Mouse (Mus musculus): Measurements from ENCODE around the gene Hspg2. TPM values are rescaled to one million over a fixed set of nuclear protein-coding genes. Genes with fewer than 3 reads are reported as not detected.
A peak's percentile ranks its signal among the peaks of the same experiment; 100 is the strongest.

Gene Hspg2
- polyA plus RNA-seq, 1 experiment from 2014 or later: 50.0 TPM

DNA sequence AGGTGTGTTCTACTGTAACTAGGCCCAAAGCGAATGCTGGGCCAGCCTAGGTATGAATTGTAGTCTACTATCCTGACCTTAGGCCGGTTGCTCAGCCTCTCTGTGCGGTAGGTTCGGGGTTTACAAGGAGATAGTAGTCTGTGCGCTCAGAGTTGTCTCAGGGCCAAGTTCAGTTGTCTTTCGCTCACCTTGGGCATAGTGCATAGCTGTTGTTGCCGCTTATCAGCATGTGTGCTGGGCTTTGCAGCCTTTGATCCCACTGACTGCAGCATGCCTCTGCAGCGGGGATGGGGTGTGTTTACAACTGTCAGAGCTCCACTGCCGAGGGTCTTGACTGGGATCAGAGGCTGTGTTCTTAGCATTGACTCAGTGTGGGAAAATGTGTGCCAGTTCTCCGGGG lies 74.4 kb downstream of the Hspg2 start:
- Histone ChIP-seq H3K4me3 (no peak overlapping the region), H3K9ac (no peak overlapping the region), H3K9me3 (no peaks in the 10 kb centered on the region; the same call in 1 of the 2 replicates), H3K4me1 (no peaks in the 10 kb centered on the region), H3K27me3 (replicated peaks) (no peaks in the 10 kb centered on the region), H3K27ac (replicated peaks) (no peak overlapping the region), H3K36me3 (peaks cover 100% of the 10 kb centered on the region), H3K4me2 (no peak overlapping the region)
- no peak for ATAC-seq (ENCODE audit: extremely low read depth, insufficient number of reproducible peaks, low FRiP score, low TSS enrichment)
- 74% methylated on average over 10 of the region's 10 CpGs for WGBS

DNA sequence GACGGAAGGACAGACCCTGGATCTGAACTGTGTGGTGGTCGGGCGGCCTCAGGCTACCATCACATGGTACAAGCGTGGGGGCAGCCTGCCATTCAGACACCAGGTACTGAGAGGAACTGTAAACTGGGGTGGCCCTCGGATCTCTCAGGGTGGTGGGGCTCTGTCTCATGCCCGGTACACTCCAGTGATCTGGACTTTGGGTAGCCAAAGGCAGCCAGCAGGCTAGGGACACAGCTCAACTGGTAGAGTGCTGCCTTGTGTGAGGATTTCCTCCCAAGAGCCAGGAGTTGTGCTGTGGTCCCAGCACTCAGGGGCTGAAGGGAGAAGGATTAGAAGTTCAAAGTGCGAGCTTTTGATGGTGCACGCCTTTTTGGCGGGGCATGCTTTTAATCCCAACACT lies 77.0 kb downstream of the Hspg2 start:
- WGBS: 88% methylated on average over 9 of the region's 9 CpGs
- Histone ChIP-seq H3K27ac (replicated peaks) (no peak overlapping the region), H3K4me1 (no peaks in the 10 kb centered on the region), H3K9ac (no peak overlapping the region), H3K4me3 (no peak overlapping the region), H3K9me3 (no peaks in the 10 kb centered on the region; the same call in 1 of the 2 replicates), H3K27me3 (replicated peaks) (no peaks in the 10 kb centered on the region), H3K36me3 (peaks cover 100% of the 10 kb centered on the region), H3K4me2 (no peak overlapping the region)
- ATAC-seq (ENCODE audit: extremely low read depth, insufficient number of reproducible peaks, low FRiP score, low TSS enrichment): no peak

DNA sequence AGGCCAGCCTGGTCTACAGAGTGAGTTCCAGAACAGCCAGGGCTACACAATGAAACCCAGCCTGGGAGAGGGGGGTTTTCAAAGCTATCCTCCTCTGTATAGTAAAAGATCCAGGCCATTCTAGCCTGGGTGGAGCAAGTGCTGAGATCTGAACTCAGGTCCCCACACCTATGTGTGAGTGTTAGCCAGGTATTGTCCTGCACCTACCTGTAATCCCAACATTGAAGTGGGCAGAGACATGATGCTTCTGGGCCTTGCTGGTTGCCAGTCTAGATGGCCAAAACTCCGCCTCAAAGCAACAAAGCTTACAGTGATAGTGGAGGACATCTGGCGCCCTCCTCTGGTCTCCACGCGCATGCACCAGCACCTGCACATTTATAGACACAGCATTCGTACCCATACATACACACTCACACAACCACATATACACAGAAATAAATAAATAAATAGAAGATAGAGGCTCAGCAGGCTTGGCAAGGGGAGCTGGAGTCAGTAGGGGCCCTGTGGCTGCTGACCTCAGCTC lies 77.5 kb downstream of the Hspg2 start:
- Histone ChIP-seq H3K9me3 (no peaks in the 10 kb centered on the region; the same call in 1 of the 2 replicates), H3K4me1 (no peaks in the 10 kb centered on the region), H3K27ac (replicated peaks) (no peak overlapping the region), H3K4me3 (no peak overlapping the region), H3K27me3 (replicated peaks) (no peaks in the 10 kb centered on the region), H3K36me3 (peaks cover 100% of the 10 kb centered on the region), H3K9ac (no peak overlapping the region), H3K4me2 (no peak overlapping the region)
- no peak for ATAC-seq (ENCODE audit: extremely low read depth, insufficient number of reproducible peaks, low FRiP score, low TSS enrichment)
- WGBS: 85% methylated on average over 5 of the region's 5 CpGs

DNA sequence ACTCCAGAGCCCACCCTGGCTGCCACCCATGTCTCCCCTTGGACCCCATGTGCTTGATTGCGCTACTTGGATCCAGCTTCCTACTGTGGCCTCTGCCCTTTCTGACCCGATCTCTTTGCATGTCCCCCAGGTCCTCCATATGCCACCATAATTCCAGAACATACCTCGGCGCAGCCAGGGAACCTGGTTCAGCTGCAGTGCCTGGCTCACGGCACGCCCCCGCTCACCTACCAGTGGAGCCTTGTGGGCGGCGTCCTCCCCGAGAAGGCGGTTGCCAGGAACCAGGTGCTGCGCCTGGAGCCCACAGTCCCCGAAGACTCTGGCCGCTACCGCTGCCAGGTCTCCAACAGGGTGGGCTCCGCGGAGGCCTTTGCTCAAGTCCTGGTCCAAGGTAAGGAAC lies 84.9 kb downstream of the Hspg2 start:
- Histone ChIP-seq H3K4me3 (no peak overlapping the region), H3K4me2 (no peak overlapping the region), H3K9ac (no peak overlapping the region), H3K27ac (replicated peaks) (no peak overlapping the region), H3K4me1 (no peaks in the 10 kb centered on the region), H3K9me3 (no peaks in the 10 kb centered on the region), H3K36me3 (peaks cover 99% of the 10 kb centered on the region), H3K27me3 (replicated peaks) (no peaks in the 10 kb centered on the region)
- WGBS: 90% methylated on average over 17 of the region's 17 CpGs
- no peak for ATAC-seq (ENCODE audit: extremely low read depth, insufficient number of reproducible peaks, low FRiP score, low TSS enrichment)

DNA sequence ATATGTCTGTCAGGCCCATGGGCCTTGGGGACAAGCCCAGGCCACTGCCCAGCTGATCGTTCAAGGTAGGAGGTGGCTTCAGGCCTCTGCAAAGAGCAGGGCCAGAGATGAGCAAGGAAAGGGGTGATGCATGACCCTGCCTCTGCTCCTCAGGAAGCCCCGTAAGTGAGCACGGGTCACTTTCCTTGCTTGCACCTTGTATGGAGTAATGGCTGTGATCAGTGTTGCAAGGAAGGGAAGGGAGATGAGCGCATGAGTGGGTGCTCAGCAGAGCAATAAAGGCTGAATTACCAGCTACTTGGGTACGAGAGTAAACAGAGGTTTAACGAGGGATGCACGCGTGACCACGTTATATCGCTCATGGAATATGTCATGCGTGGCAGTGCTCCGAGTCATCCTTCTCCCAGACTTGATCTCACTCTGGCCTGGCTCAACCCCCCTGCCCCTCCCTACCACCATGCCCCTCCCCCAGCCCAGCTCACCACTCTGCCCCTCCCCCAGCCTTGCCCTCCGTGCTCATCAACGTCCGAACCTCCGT lies 88.2 kb downstream of the Hspg2 start:
- H3K36me3 ChIP-seq: peaks cover 95% of the 10 kb centered on the region
- no peak overlapping the region for H3K4me2 ChIP-seq
- H3K27me3 ChIP-seq (replicated peaks): no peaks in the 10 kb centered on the region
- WGBS: 89% methylated on average over 16 of the region's 16 CpGs
- no peak for ATAC-seq (ENCODE audit: extremely low read depth, insufficient number of reproducible peaks, low FRiP score, low TSS enrichment)
- no peak overlapping the region for H3K9ac ChIP-seq
- no peak overlapping the region for H3K27ac ChIP-seq (replicated peaks)
- no peaks in the 10 kb centered on the region for H3K4me1 ChIP-seq
- H3K9me3 ChIP-seq: no peaks in the 10 kb centered on the region
- no peak overlapping the region for H3K4me3 ChIP-seq

DNA sequence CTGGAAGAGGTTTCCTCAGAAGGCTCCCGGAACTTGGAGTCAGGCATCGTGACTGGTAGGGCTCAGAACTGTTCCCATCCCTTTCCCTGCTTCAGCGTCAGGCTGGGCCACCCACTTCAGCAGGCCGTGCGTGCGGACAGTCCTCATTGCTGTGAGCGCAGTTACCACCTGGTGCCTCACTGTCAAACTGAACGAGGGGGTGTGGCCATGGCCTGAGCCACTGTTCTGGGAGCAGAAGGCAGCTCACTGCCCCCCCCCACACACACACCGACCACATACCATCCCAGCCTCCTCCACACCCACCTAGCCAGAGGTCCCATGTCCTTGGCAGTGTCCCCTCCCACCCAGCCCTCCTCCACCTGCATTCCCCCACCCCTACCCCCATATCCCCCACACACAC lies 101.3 kb downstream of the Hspg2 start:
- H3K36me3 ChIP-seq: peaks cover 86% of the 10 kb centered on the region
- no peaks in the 10 kb centered on the region for H3K4me1 ChIP-seq
- no peak overlapping the region for H3K9ac ChIP-seq
- H3K27me3 ChIP-seq (replicated peaks): no peaks in the 10 kb centered on the region
- WGBS: 67% methylated on average over 9 of the region's 9 CpGs
- no peaks in the 10 kb centered on the region for H3K9me3 ChIP-seq
- no peak for ATAC-seq (ENCODE audit: extremely low read depth, insufficient number of reproducible peaks, low FRiP score, low TSS enrichment)
- H3K4me2 ChIP-seq: no peak overlapping the region
- H3K27ac ChIP-seq (replicated peaks): no peak overlapping the region
- H3K4me3 ChIP-seq: no peak overlapping the region

DNA sequence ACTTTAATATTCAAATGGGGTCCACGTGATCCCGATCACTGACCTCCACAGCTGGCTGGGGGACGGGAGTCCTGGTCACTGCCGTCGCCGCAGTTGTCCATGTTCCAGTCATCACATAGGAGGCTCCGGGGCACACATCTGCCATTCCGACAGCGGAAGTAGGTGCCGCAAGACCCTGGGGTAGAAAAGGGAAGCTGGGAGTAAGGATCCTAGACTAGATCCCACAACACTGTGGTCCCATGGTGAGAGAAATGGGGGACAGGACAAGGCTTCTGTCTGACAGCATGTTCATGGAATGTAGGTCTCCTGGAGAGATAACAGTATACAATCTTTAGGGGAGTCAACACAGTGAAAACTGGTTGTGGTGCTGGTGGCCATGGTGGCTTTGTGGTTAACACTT lies 105.9 kb downstream of the Hspg2 start, which contains the start of gene Ldlrad2:
TSS of gene Ldlrad2 (minus strand) at position 101 of the 400 bp plus-strand sequence.
- H3K36me3 ChIP-seq: peaks cover 40% of the 10 kb centered on the region
- no peak within 1 kb of the TSS for H3K27ac ChIP-seq (replicated peaks)
- H3K4me3 ChIP-seq: no peak within 1 kb of the TSS
- no peak for ATAC-seq (ENCODE audit: extremely low read depth, insufficient number of reproducible peaks, low FRiP score, low TSS enrichment)
- H3K4me2 ChIP-seq: no peak within 1 kb of the TSS
- H3K27me3 ChIP-seq (replicated peaks): peaks cover 22% of the 10 kb centered on the region
- H3K9ac ChIP-seq: no peak within 1 kb of the TSS
- peaks cover 7% of the 10 kb centered on the region for H3K4me1 ChIP-seq
- no peaks in the 10 kb centered on the region for H3K9me3 ChIP-seq
- WGBS: 73% methylated on average over 10 of the region's 10 CpGs

DNA sequence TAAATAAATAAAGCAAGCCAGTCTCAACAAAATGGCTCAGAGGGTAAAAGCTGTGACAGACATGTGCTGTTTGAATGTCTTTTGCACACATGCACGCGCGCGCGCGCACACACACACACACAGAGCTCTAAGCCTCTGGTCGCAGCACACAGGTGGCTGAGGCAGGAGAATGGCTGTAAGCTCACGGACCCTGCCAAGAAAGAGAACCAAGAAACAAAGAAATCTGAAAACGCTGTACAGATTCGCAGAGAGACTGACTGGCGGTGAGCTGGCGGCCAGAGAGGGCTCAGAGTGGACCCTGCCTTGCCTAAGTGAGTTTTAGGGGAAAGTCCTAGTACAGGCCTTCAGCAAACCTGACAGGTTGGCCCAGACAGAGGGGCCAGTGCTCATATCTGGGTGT lies 108.9 kb downstream of the Hspg2 start:
- Histone ChIP-seq H3K4me1 (peaks cover 11% of the 10 kb centered on the region), H3K36me3 (peaks cover 10% of the 10 kb centered on the region), H3K4me3 (no peak overlapping the region), H3K9ac (no peak overlapping the region), H3K9me3 (no peaks in the 10 kb centered on the region), H3K27me3 (replicated peaks) (peaks cover 32% of the 10 kb centered on the region), H3K27ac (replicated peaks) (no peak overlapping the region), H3K4me2 (no peak overlapping the region)
- 96% methylated on average over 12 of the region's 12 CpGs for WGBS
- ATAC-seq (ENCODE audit: extremely low read depth, insufficient number of reproducible peaks, low FRiP score, low TSS enrichment): no peak

DNA sequence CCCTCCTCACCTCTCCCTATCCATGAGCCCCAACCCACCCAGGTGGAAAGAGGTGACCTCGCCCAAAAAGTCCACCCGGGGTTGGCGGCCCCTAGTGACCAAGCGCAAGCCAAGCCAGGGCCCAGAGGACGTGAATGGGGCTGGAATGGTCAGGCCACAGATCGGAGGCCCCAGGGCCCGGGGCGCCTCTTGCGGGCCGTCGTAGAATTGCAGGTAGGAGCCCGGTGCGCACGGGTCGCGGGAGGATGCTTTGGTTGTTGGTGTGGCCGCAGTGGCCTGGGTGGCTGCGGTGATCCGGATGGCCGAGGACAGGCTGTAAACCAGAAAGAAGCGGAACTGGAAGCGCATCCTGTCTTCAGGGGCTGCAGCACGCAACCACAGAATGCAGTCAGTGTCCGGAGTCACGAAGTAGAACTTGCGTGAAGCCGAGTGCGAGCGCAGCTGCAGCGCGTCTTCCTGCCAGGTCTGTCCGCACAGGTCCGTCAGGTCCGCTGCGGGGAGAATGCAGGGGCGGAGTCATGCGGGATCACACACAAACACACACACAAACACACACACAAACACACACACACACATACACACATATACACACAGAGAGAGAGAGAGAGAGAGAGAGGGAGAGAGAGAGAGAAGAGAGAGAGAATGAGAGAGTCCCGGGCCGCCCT lies 109.7 kb downstream of the Hspg2 start:
- 6% methylated on average over 39 of the region's 39 CpGs for WGBS
- peak overlapping the region; percentile 73 for H3K9ac ChIP-seq
- H3K4me2 ChIP-seq: peak overlapping the region; percentile 71
- H3K4me1 ChIP-seq: peaks cover 11% of the 10 kb centered on the region
- H3K9me3 ChIP-seq: no peaks in the 10 kb centered on the region
- H3K36me3 ChIP-seq: peaks cover 4% of the 10 kb centered on the region
- no peak overlapping the region for H3K27ac ChIP-seq (replicated peaks)
- no peak; the same call in 1 of the 2 replicates for ATAC-seq (ENCODE audit: extremely low read depth, insufficient number of reproducible peaks, low FRiP score, low TSS enrichment)
- H3K4me3 ChIP-seq: peak overlapping the region; percentile 48
- peaks cover 32% of the 10 kb centered on the region for H3K27me3 ChIP-seq (replicated peaks)

DNA sequence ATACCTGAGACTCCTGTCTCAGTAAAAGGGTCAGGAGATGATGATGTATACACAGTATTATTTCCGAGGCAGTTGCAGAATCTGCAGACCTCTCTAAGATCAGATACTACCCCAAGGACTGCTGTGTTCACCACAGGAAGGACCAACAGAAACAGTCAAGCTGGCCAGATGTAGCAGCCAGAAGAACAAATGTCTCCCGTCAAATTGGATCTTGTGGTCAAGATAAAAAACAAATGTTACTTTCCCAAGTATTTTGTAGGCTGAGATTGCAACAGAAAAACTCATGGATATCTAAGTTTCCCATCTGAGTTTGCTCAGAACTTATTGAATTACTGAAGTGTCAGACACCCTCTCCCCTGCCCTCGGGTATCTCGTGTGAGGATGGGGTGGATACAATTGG lies 111.2 kb downstream of the Hspg2 start:
- H3K27me3 ChIP-seq (replicated peaks): peaks cover 32% of the 10 kb centered on the region
- H3K4me2 ChIP-seq: no peak overlapping the region
- H3K9ac ChIP-seq: no peak overlapping the region
- 28% methylated on average over 4 of the region's 4 CpGs for WGBS
- H3K9me3 ChIP-seq: no peaks in the 10 kb centered on the region
- no peaks in the 10 kb centered on the region for H3K36me3 ChIP-seq
- H3K27ac ChIP-seq (replicated peaks): no peak overlapping the region
- ATAC-seq (ENCODE audit: extremely low read depth, insufficient number of reproducible peaks, low FRiP score, low TSS enrichment): no peak
- peaks cover 11% of the 10 kb centered on the region for H3K4me1 ChIP-seq
- H3K4me3 ChIP-seq: no peak overlapping the region

DNA sequence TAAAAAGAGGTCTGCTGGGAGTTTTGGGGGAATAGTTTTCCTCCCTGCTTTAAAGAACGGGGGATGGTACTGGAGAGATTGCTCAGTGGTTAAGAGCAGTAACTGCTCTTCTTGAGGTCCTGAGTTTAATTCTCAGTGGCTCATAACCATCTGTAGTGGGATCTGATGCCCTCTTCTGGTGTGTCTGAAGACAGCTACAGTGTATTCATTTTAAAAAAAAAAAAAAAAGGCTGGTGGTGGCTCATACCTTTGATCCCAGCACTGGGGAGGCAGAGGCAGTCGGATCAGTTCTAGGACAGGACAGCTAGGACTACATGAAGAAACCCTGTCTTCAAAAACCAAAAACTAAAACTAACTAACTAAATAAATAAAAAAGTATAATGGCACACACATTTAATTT lies 111.7 kb downstream of the Hspg2 start:
- H3K9ac ChIP-seq: no peak overlapping the region
- H3K36me3 ChIP-seq: no peaks in the 10 kb centered on the region
- H3K27me3 ChIP-seq (replicated peaks): peaks cover 32% of the 10 kb centered on the region
- ATAC-seq (ENCODE audit: extremely low read depth, insufficient number of reproducible peaks, low FRiP score, low TSS enrichment): no peak
- H3K4me3 ChIP-seq: no peak overlapping the region
- H3K4me2 ChIP-seq: no peak overlapping the region
- H3K9me3 ChIP-seq: no peaks in the 10 kb centered on the region
- 52% methylated on average over 2 of the region's 2 CpGs for WGBS
- H3K27ac ChIP-seq (replicated peaks): no peak overlapping the region
- H3K4me1 ChIP-seq: peaks cover 11% of the 10 kb centered on the region

DNA sequence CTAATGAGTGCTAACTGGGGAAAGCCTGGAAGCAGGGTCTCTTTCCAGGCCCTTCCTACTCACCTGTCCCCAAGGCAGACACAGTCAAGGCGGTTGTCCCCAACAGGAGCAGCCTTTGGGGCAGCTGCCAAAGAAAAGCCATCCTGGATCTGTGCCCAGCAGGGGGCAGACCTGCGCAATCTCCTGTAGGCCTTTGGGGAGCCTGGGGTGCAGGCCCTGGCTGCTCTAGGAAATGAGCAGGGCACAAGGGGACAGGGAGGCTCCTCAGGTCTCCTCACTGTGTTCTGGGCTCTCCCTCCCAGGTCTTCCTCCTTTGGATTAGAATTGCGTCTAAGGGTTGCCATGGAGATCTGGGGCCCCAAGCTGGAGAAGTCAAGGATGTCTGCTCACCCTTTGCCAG lies 113.2 kb downstream of the Hspg2 start:
- H3K4me1 ChIP-seq: peaks cover 11% of the 10 kb centered on the region
- no peak overlapping the region for H3K9ac ChIP-seq
- H3K9me3 ChIP-seq: no peaks in the 10 kb centered on the region
- no peak for ATAC-seq (ENCODE audit: extremely low read depth, insufficient number of reproducible peaks, low FRiP score, low TSS enrichment)
- no peak overlapping the region for H3K4me2 ChIP-seq
- no peak overlapping the region for H3K4me3 ChIP-seq
- 43% methylated on average over 3 of the region's 3 CpGs for WGBS
- H3K27me3 ChIP-seq (replicated peaks): peaks cover 32% of the 10 kb centered on the region
- no peaks in the 10 kb centered on the region for H3K36me3 ChIP-seq
- H3K27ac ChIP-seq (replicated peaks): no peak overlapping the region

All from heart, embryonic 13.5 days (tissue).